Mouse (Mus musculus) thymus, postnatal 0 days (tissue): ENCODE data around the gene Anks1. TPM values are rescaled to one million over a fixed set of nuclear protein-coding genes. Genes with fewer than 3 reads are reported as not detected.

ENCODE experiments used
- DNase-seq: peaks from one replicate; pipeline ENCODE4 v3.0.0-alpha.2; 2015; ENCODE audit warnings: low spot score
- polyA plus RNA-seq: library from polyadenylated mRNA; unstranded; fragments of >200 nt; fragmentation: Nextera tagmentation; extraction: Ambion mirVana; gene quantifications from 2 replicates; pipeline ENCODE4 v1.2.1, GENCODE M21; 2015

Anks1 gene
- polyA plus RNA-seq, 1 experiment from 2014 or later = 16.8 TPM

GRCm38 (mm10) chr17:28042299-28042771 is 133.2 kb downstream of the Anks1 start:
- no peak for DNase-seq

GRCm38 (mm10) chr17:28047017-28047416 is 137.9 kb downstream of the Anks1 start:
- DNase-seq = no peak

- DNase-seq = no peak
These were observed 138.4 kb downstream of the Anks1 start for GRCm38 (mm10) chr17:28047520-28047919.

- peak; percentile 81 for DNase-seq
These were observed 139.3 kb downstream of the Anks1 start for GRCm38 (mm10) chr17:28048425-28048824.

- no peak for DNase-seq
These were observed 141.1 kb downstream of the Anks1 start for GRCm38 (mm10) chr17:28050210-28050609.

GRCm38 (mm10) chr17:28052293-28052863 is 143.3 kb downstream of the Anks1 start:
- DNase-seq = no peak

- DNase-seq = no peak
These were observed 149.2 kb downstream of the Anks1 start for GRCm38 (mm10) chr17:28058346-28058745.

- no peak for DNase-seq
These were observed 151.6 kb downstream of the Anks1 start for GRCm38 (mm10) chr17:28060681-28061080.

GRCm38 (mm10) chr17:28061472-28061871 is 152.4 kb downstream of the Anks1 start:
- DNase-seq = peak; percentile 23

GRCm38 (mm10) chr17:28062710-28063109 is 153.6 kb downstream of the Anks1 start:
- DNase-seq = no peak

GRCm38 (mm10) chr17:28063163-28063562 is 154.1 kb downstream of the Anks1 start:
- DNase-seq = no peak

- no peak for DNase-seq
These were observed 158.2 kb downstream of the Anks1 start for GRCm38 (mm10) chr17:28067303-28067702.

- no peak for DNase-seq
These were observed 160.3 kb downstream of the Anks1 start for GRCm38 (mm10) chr17:28069446-28069845.

- DNase-seq = no peak
These were observed 161.2 kb downstream of the Anks1 start for GRCm38 (mm10) chr17:28070256-28070655.

GRCm38 (mm10) chr17:28072730-28073129 is 163.6 kb downstream of the Anks1 start:
- no peak for DNase-seq

GRCm38 (mm10) chr17:28074486-28074885 is 165.4 kb downstream of the Anks1 start:
- peak; percentile 76 for DNase-seq

GRCm38 (mm10) chr17:28078028-28078427 is 168.9 kb downstream of the Anks1 start:
- DNase-seq = no peak

GRCm38 (mm10) chr17:28079618-28080017 is 170.5 kb downstream of the Anks1 start:
- peak; percentile 92 for DNase-seq

- DNase-seq = peak; percentile 89
These were observed 171.1 kb downstream of the Anks1 start, which contains the start of gene Tcp11 for GRCm38 (mm10) chr17:28080045-28080816. TSS of gene Tcp11 (minus strand) at chr17:28080639.

- DNase-seq = no peak
These were observed 171.7 kb downstream of the Anks1 start for GRCm38 (mm10) chr17:28080817-28081165.

- no peak for DNase-seq
These were observed 172.3 kb downstream of the Anks1 start for GRCm38 (mm10) chr17:28081385-28081784.

- no peak for DNase-seq
These were observed 172.8 kb downstream of the Anks1 start for GRCm38 (mm10) chr17:28081856-28082255.

- DNase-seq = no peak
These were observed 173.8 kb downstream of the Anks1 start for GRCm38 (mm10) chr17:28082863-28083262.
